Mouse (Mus musculus): ENCODE results near the gene Snai1. TPM values are rescaled to one million over a fixed set of nuclear protein-coding genes. Genes with fewer than 3 reads are reported as not detected.

Gene Snai1
- polyA plus RNA-seq (2015; fragmentation: Nextera tagmentation; extraction: Ambion mirVana), result 5.8 and 7.0 TPM in 2 replicates

GRCm38 (mm10) chr2:167537476-167538297 lies at the start of gene Snai1:
Gene Snai1 (plus strand): TSS chr2:167538195.

GRCm38 (mm10) chr2:167491757-167492708 lies 46.0 kb upstream of the Snai1 start, which contains the start of gene Rnf114:
Gene Rnf114 (plus strand): TSS chr2:167492645.

GRCm38 (mm10) chr2:167492713-167493636 lies 45.0 kb upstream of the Snai1 start, which contains the start of gene Spata2:
Gene Spata2 (minus strand): TSS chr2:167492887.

Other genes starting within 250 kb of the Snai1 start
- gene B4galt5, start 189.0 kb upstream of the Snai1 start, polyA plus RNA-seq (2015; fragmentation: Nextera tagmentation; extraction: Ambion mirVana), result 41.3 and 45.0 TPM in 2 replicates
- gene Slc9a8, start 116.5 kb upstream of the Snai1 start, polyA plus RNA-seq (2015; fragmentation: Nextera tagmentation; extraction: Ambion mirVana), result 16.1 and 18.0 TPM in 2 replicates
- gene Rnf114, start 45.5 kb upstream of the Snai1 start, polyA plus RNA-seq (2015; fragmentation: Nextera tagmentation; extraction: Ambion mirVana), result 67.8 and 74.1 TPM in 2 replicates
- gene Spata2, start 45.3 kb upstream of the Snai1 start, polyA plus RNA-seq (2015; fragmentation: Nextera tagmentation; extraction: Ambion mirVana), result 22.1 TPM in 2 replicates
- gene Ube2v1, start 93.9 kb downstream of the Snai1 start, polyA plus RNA-seq (2015; fragmentation: Nextera tagmentation; extraction: Ambion mirVana), result 365 and 402 TPM in 2 replicates
- gene Gm20431, start 123.3 kb downstream of the Snai1 start, polyA plus RNA-seq (2015; fragmentation: Nextera tagmentation; extraction: Ambion mirVana), result 14.2 and 15.3 TPM in 2 replicates
- 7.2 and 11.7 TPM in 2 replicates for gene Cebpb, start 150.7 kb downstream of the Snai1 start, polyA plus RNA-seq (2015; fragmentation: Nextera tagmentation; extraction: Ambion mirVana)
- gene Tmem189, start 151.6 kb downstream of the Snai1 start, polyA plus RNA-seq (2015; fragmentation: Nextera tagmentation; extraction: Ambion mirVana), result 58.8 and 61.4 TPM in 2 replicates